Mouse (Mus musculus) stomach, postnatal 0 days (tissue): ENCODE data around the gene Olfr1098.

Experiments used
- CTCF ChIP-seq: IDR thresholded peaks from 2 replicates; pipeline ENCODE4 v1.5.1; 2016; ENCODE audit warnings: antibody characterized with exemption, low read depth, mild to moderate bottlenecking, moderate library complexity
- EP300 ChIP-seq: optimal IDR thresholded peaks from 2 replicates; pipeline ENCODE3; 2016; ENCODE audit warnings: antibody characterized with exemption

DNA sequence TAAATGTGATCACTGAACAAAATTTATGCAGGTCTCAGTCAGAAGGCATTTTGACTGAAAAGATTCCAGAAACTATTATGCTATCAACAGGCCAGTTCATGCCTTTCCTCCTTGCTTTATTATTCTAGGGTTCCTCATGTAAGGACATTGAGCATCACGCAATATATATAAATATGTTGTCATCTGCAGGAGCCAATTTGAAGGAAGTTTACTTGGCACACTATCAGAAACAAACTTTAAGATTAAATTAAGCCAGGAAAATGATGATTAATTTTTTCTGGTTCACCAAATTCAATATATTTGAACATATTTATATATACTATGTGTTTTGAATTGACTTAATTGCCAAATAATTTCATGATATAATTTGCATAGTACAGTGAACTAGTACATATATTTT, at the start of gene Olfr1098:
- TF ChIP-seq CTCF (no peak), EP300 (no peak)
